Mouse (Mus musculus) midbrain, embryonic 15.5 days (tissue): ENCODE results near the gene Gm21190. TPM values are rescaled to one million over a fixed set of nuclear protein-coding genes. Genes with fewer than 3 reads are reported as not detected.
"Not testable (repeated sequence)": the region's sequence is repeated elsewhere in the genome, so short reads cannot be mapped to it uniquely, and the experiment has no call there.

Experiments
- ATAC-seq: fragments of 200-750 bp; cut with Nextera tagmentation; replicated peaks from 2 replicates; pipeline ENCODE4 v1.8.0; 2017; ENCODE audit warnings: moderate TSS enrichment
- H3K27ac ChIP-seq: fragments of 300-500 bp; sonication (generic); 2 replicates; pipeline ENCODE4 v1.5.1; 2015; ENCODE audit warnings: mild to moderate bottlenecking, inconsistent platforms
- H3K27me3 ChIP-seq: fragments of 300-500 bp; sonication (generic); replicated peaks from 2 replicates; pipeline ENCODE4 v1.6.1; 2015; ENCODE audit warnings: inconsistent platforms
- H3K36me3 ChIP-seq: fragments of 300-500 bp; sonication (generic); replicated peaks from 2 replicates; pipeline ENCODE4 v1.6.1; 2015; ENCODE audit warnings: inconsistent platforms
- H3K4me1 ChIP-seq: fragments of 300-500 bp; sonication (generic); 2 replicates; pipeline ENCODE4 v1.6.1; 2015; ENCODE audit warnings: inconsistent platforms
- H3K4me2 ChIP-seq: fragments of 300-500 bp; sonication (generic); 2 replicates; pipeline ENCODE4 v1.6.1; 2015; ENCODE audit warnings: inconsistent platforms, mild to moderate bottlenecking, moderate library complexity
- H3K4me3 ChIP-seq: fragments of 300-500 bp; sonication (generic); 2 replicates; pipeline ENCODE4 v1.5.1; 2015; ENCODE audit warnings: mild to moderate bottlenecking, inconsistent platforms
- H3K9ac ChIP-seq: fragments of 300-500 bp; sonication (generic); 2 replicates; pipeline ENCODE4 v1.6.1; 2015; ENCODE audit warnings: mild to moderate bottlenecking, inconsistent platforms
- H3K9me3 ChIP-seq: fragments of 300-500 bp; sonication (generic); 2 replicates; pipeline ENCODE4 v1.6.1; 2016; ENCODE audit warnings: inconsistent platforms
- WGBS: fragments of 180-500 bp; shearing (Covaris S2); methylation state at CpG from one replicate; pipeline ENCODE4 v1.1.7; 2015; ENCODE audit warnings: mixed read lengths; 5-methylcytosine and 5-hydroxymethylcytosine counted together
- polyA plus RNA-seq: library from polyadenylated mRNA; unstranded; fragments of >200 nt; fragmentation: Nextera tagmentation; extraction: Ambion mirVana; gene quantifications from 2 replicates; pipeline ENCODE4 v1.2.1, GENCODE M21; 2015

Gene Gm21190
- polyA plus RNA-seq: not detected in 2 replicates

DNA sequence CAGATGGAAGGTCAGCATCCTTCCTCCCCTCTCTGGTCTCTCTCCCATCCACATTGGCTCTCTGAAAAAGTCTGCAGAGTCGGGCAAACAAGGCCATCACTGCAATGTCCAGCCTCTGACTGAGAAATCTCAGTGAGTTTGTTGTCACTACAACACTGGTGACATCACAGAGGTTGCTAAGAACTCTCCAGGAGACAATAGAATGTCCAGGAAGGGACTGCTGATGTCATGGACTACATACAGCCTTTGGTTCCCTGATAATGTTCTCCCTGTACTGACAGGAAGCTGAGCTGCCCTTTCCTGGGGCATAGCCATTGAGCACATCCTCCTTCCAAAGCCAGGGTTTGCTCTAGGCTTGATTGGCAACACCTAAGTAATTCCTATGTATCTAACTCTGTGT is at the start of gene Gm21190:
TSS of gene Gm21190 (minus strand) at position 101 of the 400 bp plus-strand sequence.
- not testable (repeated sequence) for H3K36me3 ChIP-seq, H3K4me1 ChIP-seq, H3K4me2 ChIP-seq, ATAC-seq, H3K27me3 ChIP-seq, H3K9ac ChIP-seq, H3K27ac ChIP-seq, H3K4me3 ChIP-seq
- peaks cover 26% of the 10 kb centered on the region for H3K9me3 ChIP-seq
- WGBS: 44% methylated on average over 1 of the region's 1 CpGs

DNA sequence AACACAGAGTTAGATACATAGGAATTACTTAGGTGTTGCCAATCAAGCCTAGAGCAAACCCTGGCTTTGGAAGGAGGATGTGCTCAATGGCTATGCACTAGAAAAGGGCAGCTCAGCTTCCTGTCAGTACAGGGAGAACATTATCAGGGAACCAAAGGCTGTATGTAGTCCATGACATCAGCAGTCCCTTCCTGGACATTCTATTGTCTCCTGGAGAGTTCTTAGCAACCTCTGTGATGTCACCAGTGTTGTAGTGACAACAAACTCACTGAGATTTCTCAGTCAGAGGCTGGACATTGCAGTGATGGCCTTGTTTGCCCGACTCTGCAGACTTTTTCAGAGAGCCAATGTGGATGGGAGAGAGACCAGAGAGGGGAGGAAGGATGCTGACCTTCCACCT is 48.0 kb upstream of the Gm21190 start, which contains the start of gene Gm21083:
TSS of gene Gm21083 (plus strand) at position 301 of the 400 bp plus-strand sequence.
- not testable (repeated sequence) for ATAC-seq
- WGBS: 20% methylated on average over 1 of the region's 1 CpGs

DNA sequence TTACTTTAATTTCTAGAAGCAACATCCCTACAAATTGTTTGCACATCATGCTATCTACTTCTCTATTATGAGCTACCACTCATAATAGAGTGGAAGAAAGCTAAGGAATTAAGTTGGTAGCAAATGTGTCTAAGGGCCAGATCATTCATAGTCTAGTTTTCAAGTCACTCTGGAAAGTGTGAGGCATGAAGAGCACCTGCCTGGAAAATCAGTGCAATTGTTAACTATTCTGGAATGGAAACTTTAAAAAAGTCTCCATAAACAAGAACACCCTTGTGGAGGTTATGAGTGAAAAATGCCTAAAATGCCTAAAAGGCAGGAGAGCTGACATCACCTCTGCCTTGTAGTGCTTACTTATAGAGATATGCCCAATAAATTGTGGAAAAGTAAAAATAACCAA is 44.7 kb upstream of the Gm21190 start:
- not testable (repeated sequence) for H3K36me3 ChIP-seq, H3K9ac ChIP-seq, H3K4me1 ChIP-seq, H3K27ac ChIP-seq, H3K27me3 ChIP-seq, H3K4me3 ChIP-seq, H3K4me2 ChIP-seq, H3K9me3 ChIP-seq, ATAC-seq

More for the DNA sequence above, 48.0 kb upstream of the Gm21190 start, which contains the start of gene Gm21083:
- H3K36me3 ChIP-seq, H3K4me2 ChIP-seq, H3K9me3 ChIP-seq, H3K4me3 ChIP-seq, H3K9ac ChIP-seq, H3K4me1 ChIP-seq, H3K27me3 ChIP-seq, H3K27ac ChIP-seq: not testable (repeated sequence)

DNA sequence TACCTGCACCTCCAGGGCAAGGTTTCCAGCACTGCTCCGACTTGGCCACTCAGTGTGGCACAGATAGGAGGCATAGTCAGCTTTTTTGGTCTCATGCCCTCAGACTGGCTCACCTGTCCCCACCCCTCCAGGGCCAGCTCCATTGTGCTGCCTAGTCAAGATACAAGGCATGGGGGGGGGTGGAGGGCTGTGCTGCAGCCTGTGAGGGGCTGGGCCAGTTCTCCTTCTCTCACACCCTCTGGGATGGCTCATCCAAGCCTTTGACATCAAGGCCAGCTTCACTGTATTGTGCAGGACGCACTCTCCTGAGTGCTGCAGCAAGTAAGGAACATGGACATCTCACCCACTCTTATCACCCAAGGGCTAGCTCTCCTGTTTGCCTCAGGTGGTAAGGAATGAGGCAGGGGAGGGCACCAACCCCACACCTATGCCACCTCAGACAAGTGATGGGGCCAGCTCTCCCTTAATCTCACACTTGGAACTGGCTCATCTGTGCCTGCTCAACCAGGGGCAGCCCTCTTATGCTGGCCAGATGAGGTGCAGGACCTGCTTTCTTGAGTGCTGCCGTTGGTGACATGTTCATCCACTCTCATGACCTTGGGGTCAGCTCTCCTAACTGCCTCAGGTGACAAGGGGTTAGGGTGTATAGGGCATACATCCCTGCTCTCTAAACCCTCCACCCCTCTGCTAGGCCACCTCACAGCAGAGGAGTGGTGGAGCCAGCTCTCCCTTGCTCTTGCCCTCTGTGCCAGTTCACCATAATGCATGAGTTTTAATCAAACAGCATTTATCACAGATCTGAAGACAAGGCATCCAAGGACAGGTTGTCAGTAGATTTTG is 32.6 kb upstream of the Gm21190 start:
- H3K4me1 ChIP-seq, H3K9me3 ChIP-seq, H3K4me3 ChIP-seq, H3K9ac ChIP-seq, H3K27me3 ChIP-seq, H3K36me3 ChIP-seq, H3K27ac ChIP-seq, H3K4me2 ChIP-seq: not testable (repeated sequence)
- ATAC-seq: peak; percentile 30; the same call in 1 of the 2 replicates
- WGBS: 80% methylated on average over 3 of the region's 3 CpGs

DNA sequence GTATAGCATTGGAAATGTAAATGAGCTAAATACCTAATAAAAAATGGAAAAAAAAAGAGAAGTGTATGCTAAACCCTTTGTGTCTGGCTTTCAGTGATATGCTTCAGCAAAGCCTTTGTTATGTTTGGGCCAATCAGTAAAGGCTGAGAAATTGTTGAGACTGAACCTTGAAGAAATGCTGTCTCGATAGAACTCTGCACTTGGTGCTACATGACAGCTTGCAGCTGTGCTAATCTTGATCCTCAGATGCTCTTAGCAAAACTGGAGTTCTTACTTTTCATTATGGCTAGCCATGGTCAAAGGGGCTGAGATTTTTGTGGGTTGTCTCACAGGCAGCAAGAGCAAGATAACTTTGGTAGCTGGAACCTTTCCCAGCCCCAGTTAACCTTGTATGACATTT is 29.6 kb upstream of the Gm21190 start:
- not testable (repeated sequence) for H3K27ac ChIP-seq, H3K4me2 ChIP-seq, H3K9me3 ChIP-seq, H3K36me3 ChIP-seq, ATAC-seq, H3K4me1 ChIP-seq, H3K9ac ChIP-seq, H3K27me3 ChIP-seq, H3K4me3 ChIP-seq
- 72% methylated on average over 1 of the region's 1 CpGs for WGBS

DNA sequence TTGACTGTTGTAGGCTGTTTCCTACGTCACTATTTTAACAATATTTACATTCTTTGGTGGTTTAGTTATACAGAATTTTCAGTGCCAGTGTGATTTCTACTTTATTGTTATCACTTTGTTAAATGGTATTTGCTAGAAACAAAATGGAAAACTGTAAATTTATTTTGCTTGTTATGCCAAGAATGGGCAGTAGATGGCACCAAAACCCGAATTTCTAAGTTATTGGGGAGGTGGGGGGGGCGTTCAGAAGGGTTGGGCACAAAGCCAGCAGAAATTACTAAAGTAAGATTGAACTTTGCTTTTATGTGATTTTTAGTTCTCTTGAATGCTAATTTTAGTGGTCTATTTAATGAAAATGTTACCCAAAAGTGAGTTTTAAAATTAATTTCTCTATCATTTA is 20.6 kb upstream of the Gm21190 start:
- WGBS: 13% methylated on average over 3 of the region's 3 CpGs

DNA sequence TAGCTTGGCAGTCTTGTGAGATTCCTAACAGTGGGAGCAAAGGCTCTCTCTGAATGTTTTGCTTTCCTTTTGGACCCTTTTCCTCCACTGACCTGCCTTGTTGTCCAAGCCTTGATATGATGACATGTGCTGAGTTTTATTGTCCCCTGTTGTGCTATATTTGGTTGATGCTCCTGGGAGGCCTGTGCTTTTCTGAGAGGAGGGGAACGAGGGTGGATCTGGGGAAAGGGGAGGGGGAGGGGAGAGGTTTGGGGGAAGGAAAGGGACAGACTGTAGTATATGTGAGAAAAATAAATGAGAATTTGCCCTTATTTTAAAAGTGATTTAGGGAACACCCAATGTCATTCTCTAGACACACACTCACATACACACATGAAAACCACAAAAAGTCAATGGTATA is 20.1 kb upstream of the Gm21190 start:
- not testable (repeated sequence) for H3K4me3 ChIP-seq, ATAC-seq, H3K27ac ChIP-seq, H3K9me3 ChIP-seq, H3K27me3 ChIP-seq, H3K4me1 ChIP-seq, H3K36me3 ChIP-seq, H3K9ac ChIP-seq, H3K4me2 ChIP-seq
- WGBS: 43% methylated on average over 1 of the region's 1 CpGs

More for the DNA sequence above, 20.6 kb upstream of the Gm21190 start:
- H3K4me3 ChIP-seq, H3K36me3 ChIP-seq, H3K4me2 ChIP-seq, ATAC-seq, H3K27ac ChIP-seq, H3K9me3 ChIP-seq, H3K4me1 ChIP-seq, H3K27me3 ChIP-seq, H3K9ac ChIP-seq: not testable (repeated sequence)

DNA sequence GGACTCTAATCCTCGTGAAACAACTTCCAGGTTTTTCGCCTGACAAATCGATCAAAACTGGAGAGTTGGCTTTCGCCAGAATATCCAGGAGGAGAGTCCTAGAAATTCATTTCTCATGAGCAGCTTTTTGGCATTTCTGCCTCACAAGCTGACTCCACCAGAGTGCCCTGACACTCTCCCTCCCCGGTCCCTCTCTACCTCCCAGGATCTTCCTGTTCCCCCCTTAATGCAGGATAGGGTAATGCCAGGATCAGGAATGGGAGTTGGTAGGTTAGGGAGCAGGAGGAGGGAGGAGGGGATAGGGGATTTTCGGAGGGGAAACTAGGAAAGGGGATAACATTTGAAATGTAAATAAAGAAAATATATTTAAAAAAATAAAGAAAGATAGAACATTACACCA is 19.6 kb upstream of the Gm21190 start:
- H3K36me3 ChIP-seq: not testable (repeated sequence)

DNA sequence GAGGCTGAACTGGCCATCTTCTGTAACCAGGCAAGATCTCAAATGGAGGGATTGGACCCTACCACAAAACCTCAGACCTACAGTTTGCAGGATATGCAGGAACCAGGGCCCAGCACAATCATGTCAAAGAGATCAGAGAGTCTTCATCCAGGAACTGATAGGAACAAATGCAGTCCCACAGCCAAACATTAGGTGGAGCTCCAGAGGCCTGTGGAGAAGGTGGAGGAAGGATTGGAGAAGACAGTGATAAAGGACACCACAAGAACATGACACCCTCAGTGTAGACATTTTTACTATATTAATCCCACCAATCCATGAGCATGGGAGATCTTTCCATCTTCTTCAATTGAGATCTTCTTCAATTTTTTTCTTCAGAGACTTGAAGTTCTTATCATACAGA is 6.6 kb downstream of the Gm21190 start:
- not testable (repeated sequence) for H3K27me3 ChIP-seq, H3K4me2 ChIP-seq, H3K4me1 ChIP-seq, ATAC-seq, H3K27ac ChIP-seq, H3K4me3 ChIP-seq, H3K36me3 ChIP-seq, H3K9ac ChIP-seq
- H3K9me3 ChIP-seq: peaks cover 12% of the 10 kb centered on the region

More for the DNA sequence above, 19.6 kb upstream of the Gm21190 start:
- not testable (repeated sequence) for H3K27ac ChIP-seq, H3K9ac ChIP-seq, ATAC-seq, H3K27me3 ChIP-seq, H3K9me3 ChIP-seq, H3K4me1 ChIP-seq, H3K4me3 ChIP-seq, H3K4me2 ChIP-seq
- 80% methylated on average over 6 of the region's 6 CpGs for WGBS

DNA sequence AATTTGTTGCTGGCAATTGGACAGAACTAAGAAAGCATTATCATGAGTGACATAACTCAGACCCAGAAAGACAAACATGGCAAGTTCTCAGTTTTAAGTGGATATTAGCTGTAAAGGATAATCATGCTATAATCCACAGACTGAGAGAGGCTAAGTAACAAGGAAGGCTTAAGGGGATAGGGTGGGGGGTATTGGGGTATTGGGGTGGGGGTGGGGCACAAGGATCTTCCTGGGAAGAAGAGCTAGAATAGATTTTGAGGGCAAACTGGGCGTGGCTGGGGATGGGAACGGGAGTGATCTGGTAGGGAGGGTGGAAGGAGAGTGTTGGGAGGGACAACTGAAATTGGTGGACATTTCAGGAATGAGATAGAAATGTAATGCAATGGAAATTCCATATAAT is 7.0 kb downstream of the Gm21190 start:
- ATAC-seq: not testable (repeated sequence)

DNA sequence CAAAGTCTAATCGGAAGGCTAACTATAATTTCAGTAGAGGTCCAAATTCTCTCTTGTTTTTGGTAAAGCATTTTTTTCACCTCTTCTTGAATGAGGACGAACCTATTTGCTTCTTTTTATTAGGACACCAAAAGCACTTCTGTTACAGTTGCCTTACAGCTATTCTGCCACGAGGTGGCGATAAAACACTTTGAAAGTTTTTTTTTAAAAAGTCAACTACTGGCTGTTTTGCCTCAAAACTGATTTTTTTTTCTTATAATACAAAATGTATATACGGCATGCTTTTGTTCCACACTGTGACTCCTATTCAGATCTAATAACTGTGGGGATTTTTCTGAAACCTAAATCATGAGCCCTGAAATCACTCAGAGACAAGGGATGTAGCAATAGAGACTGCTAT is 8.6 kb downstream of the Gm21190 start:
- not testable (repeated sequence) for ATAC-seq, H3K27me3 ChIP-seq, H3K9ac ChIP-seq, H3K4me1 ChIP-seq, H3K4me2 ChIP-seq, H3K36me3 ChIP-seq, H3K9me3 ChIP-seq, H3K27ac ChIP-seq, H3K4me3 ChIP-seq
- 23% methylated on average over 5 of the region's 5 CpGs for WGBS

More for the DNA sequence above, 7.0 kb downstream of the Gm21190 start:
- H3K27ac ChIP-seq, H3K4me3 ChIP-seq, H3K4me2 ChIP-seq, H3K36me3 ChIP-seq, H3K27me3 ChIP-seq, H3K9ac ChIP-seq, H3K4me1 ChIP-seq: not testable (repeated sequence)
- 44% methylated on average over 2 of the region's 2 CpGs for WGBS
- peaks cover 10% of the 10 kb centered on the region for H3K9me3 ChIP-seq

DNA sequence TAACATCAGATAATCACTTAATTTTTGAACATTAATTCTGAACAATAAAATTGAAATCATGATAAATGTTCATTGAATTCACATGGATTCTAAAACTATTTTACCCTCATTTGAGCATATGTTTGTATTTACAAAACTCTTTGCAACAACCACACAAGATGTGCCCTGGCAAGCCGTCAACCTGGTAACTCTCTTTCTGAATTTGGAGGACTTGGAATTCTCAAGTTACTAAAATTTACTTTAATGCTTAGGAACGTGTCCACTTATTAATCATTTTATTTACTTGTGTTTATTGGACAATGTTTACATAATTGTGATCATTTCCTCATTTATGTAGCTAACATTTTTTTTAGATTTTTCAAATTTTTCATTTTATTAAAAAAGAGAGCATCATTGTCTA is 11.9 kb downstream of the Gm21190 start:
- H3K4me2 ChIP-seq, H3K9me3 ChIP-seq, H3K27me3 ChIP-seq, H3K36me3 ChIP-seq, H3K4me1 ChIP-seq, H3K27ac ChIP-seq, ATAC-seq, H3K9ac ChIP-seq, H3K4me3 ChIP-seq: not testable (repeated sequence)
- WGBS: 77% methylated on average over 2 of the region's 2 CpGs

DNA sequence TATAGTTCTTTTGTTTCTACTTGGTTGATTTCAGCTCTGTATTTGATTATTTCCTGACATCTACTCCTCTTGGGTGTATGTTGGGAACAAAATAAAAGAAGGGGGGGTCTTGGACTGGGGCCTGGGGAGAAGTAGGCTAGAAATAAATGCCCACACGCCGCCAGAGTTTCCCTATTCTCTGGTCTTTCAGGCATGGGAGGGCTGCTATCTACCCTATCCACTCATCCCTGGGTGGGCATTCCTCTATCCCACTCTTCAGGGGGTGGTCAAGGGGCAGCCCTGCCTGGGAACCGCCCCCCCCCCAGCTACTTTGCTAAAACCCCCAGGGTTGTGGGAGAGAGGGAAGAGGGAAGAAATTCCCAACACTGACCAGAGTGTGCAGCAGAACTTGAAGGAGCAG is 16.8 kb downstream of the Gm21190 start:
- not testable (repeated sequence) for H3K4me1 ChIP-seq, H3K4me3 ChIP-seq, H3K9ac ChIP-seq, H3K27ac ChIP-seq, H3K36me3 ChIP-seq, ATAC-seq, H3K4me2 ChIP-seq, H3K27me3 ChIP-seq
- H3K9me3 ChIP-seq: peaks cover 28% of the 10 kb centered on the region
- 67% methylated on average over 3 of the region's 3 CpGs for WGBS
